Mouse (Mus musculus): ENCODE measurements around the gene Gpc3.

- TF ChIP-seq CTCF (IDR thresholded peaks at IDR 0.05; ENCODE audit: control insufficient read depth, insufficient read depth, insufficient read length) (no peak), USF1 (IDR thresholded peaks at IDR 0.05; ENCODE audit: low read depth) (no peak), MAX (IDR thresholded peaks at IDR 0.05) (no peak), MYOG (IDR thresholded peaks at IDR 0.05; ENCODE audit: control insufficient read depth, extremely low read depth, insufficient read length) (no peak)
These were observed 212.6 kb downstream of the Gpc3 start for GRCm38 (mm10) chrX:52401188-52401587.

Measured in C2C12 (cell line).